Mouse (Mus musculus) myocyte (in vitro differentiated cells): ENCODE results near the gene Gnb4. TPM values are rescaled to one million over a fixed set of nuclear protein-coding genes. Genes with fewer than 3 reads are reported as not detected.
A peak's percentile ranks its signal among the peaks of the same experiment; 100 is the strongest.

Experiments
- H3K27me3 ChIP-seq: one replicate; pipeline ENCODE4 v1.6.1; 2011; ENCODE audit not compliant: control insufficient read depth, insufficient read depth, insufficient read length
- H3K36me3 ChIP-seq: one replicate; pipeline ENCODE4 v1.6.1; 2011; ENCODE audit not compliant: control insufficient read depth, insufficient read depth
- H3K4me2 ChIP-seq: one replicate; pipeline ENCODE4 v1.6.1; 2011; ENCODE audit warnings: low read depth, control low read depth
- H3K4me3 ChIP-seq: one replicate; pipeline ENCODE4 v1.5.1; 2011; ENCODE audit warnings: mild to moderate bottlenecking, control low read depth, moderate library complexity
- H3K79me2 ChIP-seq: one replicate; pipeline ENCODE4 v1.6.1; 2011; ENCODE audit not compliant: control insufficient read depth, insufficient read depth
- H3ac ChIP-seq: one replicate; pipeline ENCODE4 v1.6.1; 2011; ENCODE audit not compliant: control insufficient read depth, insufficient read length
- CEBPB ChIP-seq: IDR thresholded peaks from 2 replicates; pipeline ENCODE4 v1.6.1; 2011; ENCODE audit warnings: mild to moderate bottlenecking, moderate library complexity; ENCODE audit not compliant: poor library complexity, insufficient read depth, severe bottlenecking
- E2F4 ChIP-seq: IDR thresholded peaks from one replicate; pipeline ENCODE4 v1.6.1; 2011; ENCODE audit warnings: mild to moderate bottlenecking, control low read depth, moderate library complexity; ENCODE audit not compliant: insufficient read depth
- MAX ChIP-seq: IDR thresholded peaks from one replicate; pipeline ENCODE4 v1.6.1; 2011; ENCODE audit warnings: low read depth, mild to moderate bottlenecking, control low read depth
- MYOD1 ChIP-seq, 3 experiments: IDR thresholded peaks; one replicate each; pipeline ENCODE4 v1.6.1; 2011; ENCODE audit warnings: control low read depth in 2 of 3, low read depth in 2 of 3, mild to moderate bottlenecking in 2 of 3, moderate library complexity in 1 of 3; ENCODE audit not compliant: insufficient read length in 2 of 3, control insufficient read depth in 1 of 3
- MYOG ChIP-seq, 3 experiments: IDR thresholded peaks; one replicate each; pipeline ENCODE4 v1.6.1; 2011; ENCODE audit warnings: control low read depth in 2 of 3, low read depth in 2 of 3, mild to moderate bottlenecking in 2 of 3; ENCODE audit not compliant: insufficient read length in 2 of 3, control insufficient read depth in 1 of 3, insufficient read depth in 1 of 3
- POLR2A ChIP-seq: IDR thresholded peaks from one replicate; pipeline ENCODE4 v1.6.1; 2011; ENCODE audit warnings: low read depth, mild to moderate bottlenecking, control low read depth, moderate library complexity; ENCODE audit not compliant: insufficient read length
- POLR2AphosphoS2 ChIP-seq: IDR thresholded peaks from one replicate; pipeline ENCODE4 v1.6.1; 2011; ENCODE audit warnings: low read depth, control low read depth; ENCODE audit not compliant: insufficient read length
- REST ChIP-seq: IDR thresholded peaks from one replicate; pipeline ENCODE4 v1.6.1; 2011; ENCODE audit warnings: mild to moderate bottlenecking, control low read depth, moderate library complexity; ENCODE audit not compliant: insufficient read depth, insufficient read length
- SRF ChIP-seq: IDR thresholded peaks from one replicate; pipeline ENCODE4 v1.6.1; 2011; ENCODE audit warnings: low read depth; ENCODE audit not compliant: control insufficient read depth, insufficient read length
- TCF12 ChIP-seq: IDR thresholded peaks from one replicate; pipeline ENCODE4 v1.6.1; 2011; ENCODE audit warnings: mild to moderate bottlenecking, control low read depth; ENCODE audit not compliant: poor library complexity, insufficient read depth, severe bottlenecking
- TCF3 ChIP-seq: IDR thresholded peaks from one replicate; pipeline ENCODE4 v1.6.1; 2011; ENCODE audit warnings: low read depth, control low read depth; ENCODE audit not compliant: insufficient read length
- USF1 ChIP-seq: IDR thresholded peaks from one replicate; pipeline ENCODE4 v1.6.1; 2011; ENCODE audit warnings: low read depth, mild to moderate bottlenecking, control low read depth, moderate library complexity
- polyA plus RNA-seq: library from polyadenylated mRNA; unstranded; fragments of >200 nt; fragmentation: generic; extraction: Trizol; gene quantifications from one replicate; pipeline ENCODE4 v1.2.1, GENCODE M21; 2012; ENCODE audit warnings: missing spikeins

Gene Gnb4
- polyA plus RNA-seq, 1 experiment: 13.6 TPM

DNA sequence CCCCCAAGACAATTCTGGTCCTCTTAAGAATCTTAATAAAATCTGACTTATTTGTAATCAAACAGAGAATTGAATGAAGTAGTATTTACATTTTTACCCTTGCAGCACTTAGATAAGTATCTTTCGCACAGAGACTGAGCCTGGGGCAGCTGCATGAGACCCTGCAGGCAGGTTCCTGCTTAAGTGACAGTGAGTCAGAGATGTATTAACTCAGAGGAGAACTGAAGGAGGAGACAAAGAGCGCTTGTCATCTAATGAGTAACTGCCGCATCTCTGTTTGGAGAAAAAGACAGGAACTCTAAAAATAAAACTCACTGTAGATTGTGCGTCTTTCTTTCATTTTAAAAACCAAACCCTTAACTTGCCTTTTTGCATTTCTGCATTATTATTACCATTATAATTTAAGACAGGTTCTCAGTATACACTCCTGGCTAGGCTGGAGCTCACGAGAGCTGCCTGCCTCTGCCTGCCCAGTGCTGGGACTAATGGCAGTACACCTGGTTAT lies 16.4 kb upstream of the Gnb4 start:
- Histone ChIP-seq H3K79me2 (no peaks in the 10 kb centered on the region), H3K36me3 (no peaks in the 10 kb centered on the region), H3K4me3 (no peak overlapping the region), H3K27me3 (no peaks in the 10 kb centered on the region), H3ac (no peak overlapping the region), H3K4me2 (no peak overlapping the region)
- TF ChIP-seq USF1 (no peak), CEBPB (no peak), REST (no peak), MAX (no peak), POLR2AphosphoS2 (no peak), SRF (no peak), TCF3 (no peak), MYOD1 (IDR thresholded peaks at IDR 0.05; ENCODE audit: control insufficient read depth in 1 of 3, insufficient read length in 2 of 3, low read depth in 2 of 3) (no peak), MYOG (IDR thresholded peaks at IDR 0.05; ENCODE audit: control insufficient read depth in 1 of 3, insufficient read depth in 1 of 3, insufficient read length in 2 of 3, low read depth in 2 of 3) (no peak), E2F4 (no peak), POLR2A (no peak), TCF12 (no peak)

- Histone ChIP-seq H3K4me3 (no peak overlapping the region), H3K27me3 (no peaks in the 10 kb centered on the region), H3K36me3 (no peaks in the 10 kb centered on the region), H3K4me2 (no peak overlapping the region), H3ac (no peak overlapping the region), H3K79me2 (no peaks in the 10 kb centered on the region)
- TF ChIP-seq USF1: peak; percentile 73
- no peak for TF ChIP-seq SRF
These were observed 13.8 kb upstream of the Gnb4 start for GRCm38 (mm10) chr3:32630210-32630609.

DNA sequence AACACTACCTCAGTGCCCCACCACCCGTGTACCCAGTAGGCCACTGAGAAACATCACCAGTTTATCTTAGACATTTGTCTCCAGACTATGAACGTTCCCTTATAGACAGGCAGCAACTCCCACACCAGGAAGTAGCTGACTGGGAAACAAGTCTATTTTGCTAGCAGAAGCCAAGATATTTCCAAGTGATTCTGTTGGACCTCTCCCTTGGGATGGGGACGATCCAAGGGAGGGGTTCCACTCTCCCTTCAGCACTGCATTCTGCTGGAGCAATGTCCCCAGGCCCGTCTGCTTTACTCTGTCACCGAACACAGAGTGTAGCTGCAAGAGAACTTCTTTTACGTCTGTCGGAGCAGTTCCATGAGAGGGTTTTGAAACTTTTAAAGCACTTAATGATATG lies 11.8 kb upstream of the Gnb4 start:
- Histone ChIP-seq H3K27me3 (no peaks in the 10 kb centered on the region), H3ac (no peak overlapping the region), H3K4me2 (no peak overlapping the region), H3K4me3 (no peak overlapping the region), H3K36me3 (no peaks in the 10 kb centered on the region), H3K79me2 (no peaks in the 10 kb centered on the region)
- TF ChIP-seq SRF (no peak), POLR2A (no peak), REST (no peak), TCF3 (no peak), CEBPB (no peak), POLR2AphosphoS2 (no peak), MYOD1 (IDR thresholded peaks at IDR 0.05; ENCODE audit: control insufficient read depth in 1 of 3, insufficient read length in 2 of 3, low read depth in 2 of 3) (no peak), E2F4 (no peak), MAX (no peak), MYOG (IDR thresholded peaks at IDR 0.05; ENCODE audit: control insufficient read depth in 1 of 3, insufficient read depth in 1 of 3, insufficient read length in 2 of 3, low read depth in 2 of 3) (no peak), USF1 (no peak), TCF12 (no peak)

DNA sequence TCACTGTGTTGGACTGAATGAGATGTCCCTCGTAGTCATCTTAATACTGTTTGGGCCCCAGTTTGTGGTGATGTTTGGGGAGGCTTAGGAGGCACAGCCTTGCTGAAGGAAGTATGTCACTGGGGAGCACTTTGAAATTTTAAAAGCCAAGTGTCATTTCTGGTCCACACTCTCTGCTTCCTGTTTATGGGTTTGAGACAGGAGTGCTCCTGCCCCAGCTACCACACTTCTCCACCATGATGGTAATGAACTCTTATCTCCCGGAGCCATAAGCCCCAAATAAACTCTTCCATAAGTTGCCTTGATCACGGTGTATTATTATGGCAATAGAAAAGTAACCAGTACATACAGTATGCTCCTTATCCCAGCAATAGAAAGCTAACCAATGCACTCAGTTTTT lies 5.7 kb upstream of the Gnb4 start:
- H3ac ChIP-seq: no peak overlapping the region
- H3K79me2 ChIP-seq: no peaks in the 10 kb centered on the region
- TF ChIP-seq SRF: no peak
- TF ChIP-seq MYOD1 (IDR thresholded peaks at IDR 0.05; ENCODE audit: control insufficient read depth in 1 of 3, insufficient read length in 2 of 3, low read depth in 2 of 3): no peak
- no peak for TF ChIP-seq USF1
- no peak for TF ChIP-seq MAX
- TF ChIP-seq POLR2AphosphoS2: no peak
- no peak for TF ChIP-seq MYOG (IDR thresholded peaks at IDR 0.05; ENCODE audit: control insufficient read depth in 1 of 3, insufficient read depth in 1 of 3, insufficient read length in 2 of 3, low read depth in 2 of 3)
- no peak for TF ChIP-seq E2F4
- TF ChIP-seq POLR2A: no peak
- TF ChIP-seq REST: no peak
- TF ChIP-seq TCF3: no peak
- no peak for TF ChIP-seq TCF12
- no peak for TF ChIP-seq CEBPB
- no peak overlapping the region for H3K4me3 ChIP-seq
- H3K27me3 ChIP-seq: no peaks in the 10 kb centered on the region
- H3K36me3 ChIP-seq: no peaks in the 10 kb centered on the region
- H3K4me2 ChIP-seq: no peak overlapping the region

- no peaks in the 10 kb centered on the region for H3K27me3 ChIP-seq
- TF ChIP-seq E2F4 (no peak), POLR2A (no peak), CEBPB (no peak), REST (no peak), MAX (no peak), TCF3 (no peak), SRF (no peak), TCF12 (no peak), POLR2AphosphoS2 (no peak), MYOG (IDR thresholded peaks at IDR 0.05; ENCODE audit: control insufficient read depth in 1 of 3, insufficient read depth in 1 of 3, insufficient read length in 2 of 3, low read depth in 2 of 3) (no peak), MYOD1 (IDR thresholded peaks at IDR 0.05; ENCODE audit: control insufficient read depth in 1 of 3, insufficient read length in 2 of 3, low read depth in 2 of 3) (no peak), USF1 (no peak)
- no peak overlapping the region for H3ac ChIP-seq
- H3K4me3 ChIP-seq: no peak overlapping the region
- no peak overlapping the region for H3K4me2 ChIP-seq
- no peaks in the 10 kb centered on the region for H3K79me2 ChIP-seq
- no peaks in the 10 kb centered on the region for H3K36me3 ChIP-seq
These were observed 5.3 kb upstream of the Gnb4 start for GRCm38 (mm10) chr3:32621658-32622057.
